Mouse (Mus musculus): ENCODE measurements around the gene Mettl24. TPM values are rescaled to one million over a fixed set of nuclear protein-coding genes. Genes with fewer than 3 reads are reported as not detected.

The Mettl24 gene
- total and polyA plus RNA-seq, 2 experiments from 2014 or later, result 2.9 to 4.7 TPM

DNA sequence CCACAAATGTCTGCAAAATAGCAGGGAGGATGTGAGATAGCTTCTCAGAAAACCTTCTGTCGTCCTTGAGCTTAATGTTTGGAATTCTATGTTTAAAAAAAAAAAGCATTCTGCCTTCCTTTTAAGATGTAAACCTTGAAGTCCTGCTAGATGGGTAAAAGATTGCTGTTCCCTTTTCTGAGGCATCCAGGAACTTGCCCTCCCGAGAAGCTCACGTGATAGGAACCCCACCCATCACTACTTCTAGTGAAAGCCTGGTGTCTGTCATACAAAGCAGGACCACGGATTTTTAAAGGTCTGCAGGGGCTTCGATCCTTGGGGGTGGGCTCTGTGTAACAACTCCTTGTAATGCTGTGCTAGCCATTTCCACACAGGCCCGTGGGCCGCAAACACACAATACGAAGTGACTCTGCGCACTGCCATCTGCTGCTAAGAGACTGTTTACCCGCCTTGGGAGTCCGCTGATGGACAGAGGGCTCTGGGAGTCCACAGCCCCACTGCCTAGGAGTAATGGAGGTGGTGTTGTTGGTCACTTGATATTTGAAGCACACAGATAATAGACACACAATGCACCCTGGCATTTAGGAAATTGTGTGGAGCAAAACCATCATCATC is 43.3 kb downstream of the Mettl24 start:
- no peak overlapping the region for H3K9ac ChIP-seq (replicated peaks; ENCODE audit: low read depth, low read length)
- no peaks in the 10 kb centered on the region for H3K36me3 ChIP-seq (replicated peaks; ENCODE audit: control insufficient read depth, insufficient read depth, low read length)
- no peak overlapping the region for H3K4me3 ChIP-seq (ENCODE audit: low read depth, low read length)
- no peak for DNase-seq (ENCODE audit: low spot score)
- ATAC-seq (ENCODE audit: insufficient read depth, low read depth), result no peak
- no peak overlapping the region for H3K27ac ChIP-seq (ENCODE audit: low read depth)
- H3K9me3 ChIP-seq (replicated peaks; ENCODE audit: control insufficient read depth, low read length), result no peaks in the 10 kb centered on the region
- H3K27me3 ChIP-seq (ENCODE audit: control insufficient read depth, insufficient read depth, low read length), result no peaks in the 10 kb centered on the region
- no peak overlapping the region for H3K4me2 ChIP-seq (ENCODE audit: low read depth, low read length)
- no peaks in the 10 kb centered on the region for H3K4me1 ChIP-seq (ENCODE audit: control insufficient read depth, insufficient read depth)
- TF ChIP-seq EP300 (IDR thresholded peaks at IDR 0.05; ENCODE audit: low read depth) (no peak), CTCF (IDR thresholded peaks at IDR 0.05; ENCODE audit: low read depth) (no peak)
- 68% methylated on average over 11 of the region's 11 CpGs for WGBS

DNA sequence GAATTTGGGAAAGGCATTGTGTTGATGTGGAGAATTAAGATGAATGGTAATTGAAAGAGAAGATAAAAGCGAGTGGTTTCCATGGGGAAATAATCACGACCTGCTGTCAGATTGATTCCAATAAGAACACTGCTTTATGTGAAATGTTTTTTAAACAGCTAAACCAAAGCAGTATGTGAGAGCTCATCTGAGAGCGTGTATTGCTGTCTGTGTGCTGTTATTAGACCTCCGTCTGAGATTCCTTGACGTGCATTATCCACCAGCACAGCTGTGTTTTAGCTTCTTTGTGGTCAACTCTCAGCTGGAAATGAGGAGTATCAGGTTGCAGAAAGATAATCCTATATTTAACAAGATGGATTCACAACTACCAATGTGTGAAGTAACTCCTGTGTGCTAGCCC is 43.9 kb downstream of the Mettl24 start:
- Histone ChIP-seq H3K4me1 (ENCODE audit: control insufficient read depth, insufficient read depth) (no peaks in the 10 kb centered on the region), H3K36me3 (replicated peaks; ENCODE audit: control insufficient read depth, insufficient read depth, low read length) (no peaks in the 10 kb centered on the region), H3K27me3 (ENCODE audit: control insufficient read depth, insufficient read depth, low read length) (no peaks in the 10 kb centered on the region), H3K4me2 (ENCODE audit: low read depth, low read length) (no peak overlapping the region), H3K9ac (replicated peaks; ENCODE audit: low read depth, low read length) (no peak overlapping the region), H3K4me3 (ENCODE audit: low read depth, low read length) (no peak overlapping the region), H3K27ac (ENCODE audit: low read depth) (no peak overlapping the region), H3K9me3 (replicated peaks; ENCODE audit: control insufficient read depth, low read length) (no peaks in the 10 kb centered on the region)
- 73% methylated on average over 5 of the region's 5 CpGs for WGBS
- TF ChIP-seq CTCF (IDR thresholded peaks at IDR 0.05; ENCODE audit: low read depth) (no peak), EP300 (IDR thresholded peaks at IDR 0.05; ENCODE audit: low read depth) (no peak)
- DNase-seq (ENCODE audit: low spot score) (no peak), ATAC-seq (ENCODE audit: insufficient read depth, low read depth) (no peak)

DNA sequence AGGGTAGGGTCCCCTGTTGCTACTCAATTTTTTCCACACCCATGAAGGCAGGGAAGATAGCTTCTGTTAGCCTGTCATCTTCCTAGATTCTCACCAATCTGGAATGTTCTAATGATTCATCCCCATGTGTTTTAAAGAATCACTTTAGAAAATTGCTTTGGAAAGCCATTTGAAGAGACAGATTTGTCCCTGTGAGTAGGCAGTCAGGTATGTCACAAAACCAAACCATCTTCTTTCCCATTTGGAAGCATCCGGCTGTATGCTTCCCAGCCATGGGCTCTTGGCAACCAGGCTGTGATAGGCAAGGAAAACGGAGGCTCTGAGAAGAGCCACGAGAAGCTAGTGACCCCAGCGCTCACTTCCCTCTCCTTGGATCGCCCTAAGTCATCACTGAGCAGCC is 47.1 kb downstream of the Mettl24 start:
- 73% methylated on average over 5 of the region's 5 CpGs for WGBS
- no peak for TF ChIP-seq CTCF (IDR thresholded peaks at IDR 0.05; ENCODE audit: low read depth)
- no peak for TF ChIP-seq EP300 (IDR thresholded peaks at IDR 0.05; ENCODE audit: low read depth)
- H3K27me3 ChIP-seq (ENCODE audit: control insufficient read depth, insufficient read depth, low read length), result no peaks in the 10 kb centered on the region
- H3K27ac ChIP-seq (ENCODE audit: low read depth), result no peak overlapping the region
- no peak overlapping the region for H3K4me2 ChIP-seq (ENCODE audit: low read depth, low read length)
- H3K9ac ChIP-seq (replicated peaks; ENCODE audit: low read depth, low read length), result no peak overlapping the region
- DNase-seq (ENCODE audit: low spot score) (no peak), ATAC-seq (ENCODE audit: insufficient read depth, low read depth) (no peak)
- no peak overlapping the region for H3K4me3 ChIP-seq (ENCODE audit: low read depth, low read length)
- no peaks in the 10 kb centered on the region for H3K4me1 ChIP-seq (ENCODE audit: control insufficient read depth, insufficient read depth)
- H3K9me3 ChIP-seq (replicated peaks; ENCODE audit: control insufficient read depth, low read length), result no peaks in the 10 kb centered on the region
- H3K36me3 ChIP-seq (replicated peaks; ENCODE audit: control insufficient read depth, insufficient read depth, low read length), result no peaks in the 10 kb centered on the region

DNA sequence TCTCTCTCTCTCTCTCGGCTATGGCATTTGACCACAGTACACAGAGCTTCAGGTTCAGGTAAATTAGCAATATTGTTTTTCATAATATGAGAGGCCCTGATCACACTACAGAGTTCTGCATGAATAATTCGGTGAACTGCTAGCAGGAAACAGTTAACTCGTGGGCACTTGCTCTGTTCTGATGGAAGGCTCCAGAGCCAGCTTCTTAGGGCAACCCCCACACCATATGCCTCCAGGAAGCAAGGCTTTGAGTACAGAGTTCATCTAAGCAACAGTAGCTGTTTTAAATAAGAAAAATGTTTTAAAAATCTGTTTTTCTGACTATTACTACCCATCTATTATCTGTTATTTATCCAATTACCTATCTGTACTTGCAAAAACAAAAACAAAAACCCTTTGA is 50.2 kb downstream of the Mettl24 start:
- no peak for ATAC-seq (ENCODE audit: insufficient read depth, low read depth)
- no peak overlapping the region for H3K4me2 ChIP-seq (ENCODE audit: low read depth, low read length)
- TF ChIP-seq EP300 (IDR thresholded peaks at IDR 0.05; ENCODE audit: low read depth) (no peak), CTCF (IDR thresholded peaks at IDR 0.05; ENCODE audit: low read depth) (no peak)
- no peak for DNase-seq (ENCODE audit: low spot score)
- H3K9ac ChIP-seq (replicated peaks; ENCODE audit: low read depth, low read length), result no peak overlapping the region
- 75% methylated on average over 3 of the region's 3 CpGs for WGBS
- no peaks in the 10 kb centered on the region for H3K36me3 ChIP-seq (replicated peaks; ENCODE audit: control insufficient read depth, insufficient read depth, low read length)
- H3K4me1 ChIP-seq (ENCODE audit: control insufficient read depth, insufficient read depth), result no peaks in the 10 kb centered on the region
- no peak overlapping the region for H3K4me3 ChIP-seq (ENCODE audit: low read depth, low read length)
- H3K27ac ChIP-seq (ENCODE audit: low read depth), result no peak overlapping the region
- H3K27me3 ChIP-seq (ENCODE audit: control insufficient read depth, insufficient read depth, low read length), result no peaks in the 10 kb centered on the region
- no peaks in the 10 kb centered on the region for H3K9me3 ChIP-seq (replicated peaks; ENCODE audit: control insufficient read depth, low read length)

DNA sequence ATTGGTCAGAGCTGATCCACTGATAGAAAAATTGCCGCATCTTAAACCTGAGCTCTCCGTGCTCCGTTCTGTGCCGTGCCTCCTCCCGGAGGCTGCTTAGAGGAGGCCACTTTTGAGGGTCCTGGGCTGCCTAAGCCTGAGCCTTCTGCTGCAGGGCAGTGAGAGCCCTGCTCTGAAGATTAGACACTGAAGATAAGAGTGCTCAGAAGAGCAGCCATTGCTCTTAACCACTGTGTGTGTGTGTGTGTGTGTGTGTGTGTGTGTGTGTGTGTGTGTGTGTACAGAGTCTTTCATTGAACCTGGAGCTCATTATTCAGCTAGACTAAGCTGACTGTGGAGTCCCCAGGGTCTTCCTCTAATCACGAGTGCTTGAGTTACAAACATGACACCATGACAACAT is 53.1 kb downstream of the Mettl24 start:
- H3K27ac ChIP-seq (ENCODE audit: low read depth), result no peak overlapping the region
- no peaks in the 10 kb centered on the region for H3K36me3 ChIP-seq (replicated peaks; ENCODE audit: control insufficient read depth, insufficient read depth, low read length)
- H3K9ac ChIP-seq (replicated peaks; ENCODE audit: low read depth, low read length), result no peak overlapping the region
- no peaks in the 10 kb centered on the region for H3K4me1 ChIP-seq (ENCODE audit: control insufficient read depth, insufficient read depth)
- WGBS, result 53% methylated on average over 6 of the region's 6 CpGs
- no peaks in the 10 kb centered on the region for H3K9me3 ChIP-seq (replicated peaks; ENCODE audit: control insufficient read depth, low read length)
- no peak overlapping the region for H3K4me3 ChIP-seq (ENCODE audit: low read depth, low read length)
- ATAC-seq (ENCODE audit: insufficient read depth, low read depth) (no peak), DNase-seq (ENCODE audit: low spot score) (no peak)
- H3K27me3 ChIP-seq (ENCODE audit: control insufficient read depth, insufficient read depth, low read length), result no peaks in the 10 kb centered on the region
- no peak for TF ChIP-seq CTCF (IDR thresholded peaks at IDR 0.05; ENCODE audit: low read depth)
- TF ChIP-seq EP300 (IDR thresholded peaks at IDR 0.05; ENCODE audit: low read depth), result no peak
- no peak overlapping the region for H3K4me2 ChIP-seq (ENCODE audit: low read depth, low read length)

Measured in heart, postnatal 0 days (tissue).